Mouse (Mus musculus) bone marrow macrophage, adult 2 months (primary cell): ENCODE results near the gene Fabp7.

ENCODE experiments used
- CTCF ChIP-seq: IDR thresholded peaks from 2 replicates; pipeline ENCODE4 v1.5.1; 2012; ENCODE audit warnings: low read depth, mild to moderate bottlenecking, low read length, moderate library complexity
- POLR2A ChIP-seq: IDR thresholded peaks from 2 replicates; pipeline ENCODE4 v1.6.1; 2012; ENCODE audit warnings: mild to moderate bottlenecking, low read depth, low read length, borderline replicate concordance

DNA sequence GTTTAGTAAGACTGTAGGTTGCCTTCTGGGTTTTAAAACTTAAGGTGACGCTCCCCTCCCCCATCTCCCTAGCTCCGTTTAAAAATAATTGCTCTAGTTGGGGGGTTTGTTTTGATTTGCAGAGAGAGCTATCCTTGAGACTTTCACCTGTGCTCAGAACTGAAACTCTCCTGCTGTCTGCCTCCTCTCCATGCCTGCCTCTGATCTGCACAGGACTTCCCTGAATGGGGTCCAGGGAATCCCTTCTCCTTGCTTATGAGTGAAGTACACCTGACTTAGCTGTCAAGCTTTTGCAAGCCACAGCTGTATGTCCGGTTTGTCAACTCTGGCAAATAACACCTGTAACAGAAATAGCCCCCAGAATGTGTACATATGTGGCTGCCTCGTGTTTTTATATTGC lies 10.9 kb downstream of the Fabp7 start:
- TF ChIP-seq CTCF, result no peak
- no peak for TF ChIP-seq POLR2A
